Mouse (Mus musculus) CH12F3 (cell line): ENCODE data around the gene Rtel1.

ENCODE experiments used
- in situ Hi-C: fragments of 300-500 bp; cut with MboI; formaldehyde crosslinking; loops from 2 replicates; pipeline ENCODE4 v1.14.3; 2020; ENCODE audit warnings: low sequenced_read_pairs

Rtel1 gene

GRCm38 (mm10) chr2:181322136-181322535 lies 2.6 kb downstream of the Rtel1 start:
- in situ Hi-C loops = no loop called here

GRCm38 (mm10) chr2:181326098-181326497 lies 6.6 kb downstream of the Rtel1 start:
- in situ Hi-C loops = no loop called here

GRCm38 (mm10) chr2:181332542-181332941 lies 13.0 kb downstream of the Rtel1 start:
- in situ Hi-C loops = loop anchor here (10.0 kb wide), 1 partner anchor 148 kb away; the partner anchor contains the start of gene Ppdpf

- in situ Hi-C loops = loop anchor here (10.0 kb wide), 1 partner anchor 149 kb away; the partner anchor contains the start of gene Ppdpf
Measured at GRCm38 (mm10) chr2:181334023-181334422, 14.5 kb downstream of the Rtel1 start.

GRCm38 (mm10) chr2:181340426-181340825 lies 20.9 kb downstream of the Rtel1 start:
- in situ Hi-C loops = no loop called here

GRCm38 (mm10) chr2:181342766-181343165 lies 23.2 kb downstream of the Rtel1 start:
- in situ Hi-C loops = no loop called here

- in situ Hi-C loops = no loop called here
Measured at GRCm38 (mm10) chr2:181356780-181357179, 37.2 kb downstream of the Rtel1 start.

- in situ Hi-C loops = no loop called here
Measured at GRCm38 (mm10) chr2:181363946-181364345, 44.4 kb downstream of the Rtel1 start.

GRCm38 (mm10) chr2:181364487-181364859 lies 44.9 kb downstream of the Rtel1 start:
- in situ Hi-C loops = no loop called here

- in situ Hi-C loops = no loop called here
Measured at GRCm38 (mm10) chr2:181364860-181365596, 45.5 kb downstream of the Rtel1 start, which contains the start of the genes Zgpat and Arfrp1. Gene Zgpat (plus strand): TSS chr2:181364928. Gene Arfrp1 (minus strand): TSS chr2:181365404.

GRCm38 (mm10) chr2:181365655-181366075 lies 46.1 kb downstream of the Rtel1 start:
- in situ Hi-C loops = no loop called here

- in situ Hi-C loops = no loop called here
Measured at GRCm38 (mm10) chr2:181370001-181370400, 50.5 kb downstream of the Rtel1 start.

GRCm38 (mm10) chr2:181375787-181376186 lies 56.2 kb downstream of the Rtel1 start:
- in situ Hi-C loops = no loop called here

- in situ Hi-C loops = no loop called here
Measured at GRCm38 (mm10) chr2:181377230-181377629, 57.7 kb downstream of the Rtel1 start.

GRCm38 (mm10) chr2:181378701-181379100 lies 59.2 kb downstream of the Rtel1 start:
- in situ Hi-C loops = no loop called here

- in situ Hi-C loops = no loop called here
Measured at GRCm38 (mm10) chr2:181379778-181380177, 60.2 kb downstream of the Rtel1 start, which contains the start of gene Lime1. Gene Lime1 (plus strand): TSS chr2:181380078.

GRCm38 (mm10) chr2:181380251-181380650 lies 60.7 kb downstream of the Rtel1 start:
- in situ Hi-C loops = no loop called here

- in situ Hi-C loops = no loop called here
Measured at GRCm38 (mm10) chr2:181381107-181381506, 61.6 kb downstream of the Rtel1 start.

GRCm38 (mm10) chr2:181381631-181382306 lies 62.2 kb downstream of the Rtel1 start:
- in situ Hi-C loops = no loop called here

GRCm38 (mm10) chr2:181384463-181384862 lies 64.9 kb downstream of the Rtel1 start:
- in situ Hi-C loops = no loop called here

- in situ Hi-C loops = no loop called here
Measured at GRCm38 (mm10) chr2:181384919-181385391, 65.4 kb downstream of the Rtel1 start.

- in situ Hi-C loops = no loop called here
Measured at GRCm38 (mm10) chr2:181385885-181386284, 66.3 kb downstream of the Rtel1 start.
